Mouse (Mus musculus) limb, embryonic 14.5 days (tissue): Measurements from ENCODE around the gene Iqsec1. TPM values are rescaled to one million over a fixed set of nuclear protein-coding genes. Genes with fewer than 3 reads are reported as not detected.

Experiments used
- ATAC-seq: fragments of 200-750 bp; cut with Nextera tagmentation; 2 replicates; pipeline ENCODE4 v1.8.0; 2017; ENCODE audit warnings: low read depth, moderate number of reproducible peaks, moderate TSS enrichment; ENCODE audit not compliant: low FRiP score
- DNase-seq: peaks from one replicate; pipeline ENCODE4 v3.0.0-alpha.2; 2015; ENCODE audit warnings: low spot score
- H3K27ac ChIP-seq: fragments of 300-500 bp; sonication (generic); replicated peaks from 2 replicates; pipeline ENCODE4 v1.5.1; 2014; ENCODE audit warnings: low read depth, mild to moderate bottlenecking, low read length, moderate library complexity, mixed read lengths
- H3K27me3 ChIP-seq: fragments of 300-500 bp; sonication (generic); 2 replicates; pipeline ENCODE4 v1.6.1; 2014; ENCODE audit warnings: low read length, mixed read lengths; ENCODE audit not compliant: control insufficient read depth, insufficient read depth
- H3K36me3 ChIP-seq: fragments of 300-500 bp; sonication (generic); 2 replicates; pipeline ENCODE4 v1.6.1; 2014; ENCODE audit warnings: mild to moderate bottlenecking, low read length, moderate library complexity, mixed read lengths; ENCODE audit not compliant: control insufficient read depth, insufficient read depth
- H3K4me1 ChIP-seq: fragments of 300-500 bp; sonication (generic); 2 replicates; pipeline ENCODE4 v1.6.1; 2014; ENCODE audit warnings: antibody characterized with exemption, low read length, mixed read lengths; ENCODE audit not compliant: control insufficient read depth, insufficient read depth
- H3K4me2 ChIP-seq: fragments of 300-500 bp; sonication (generic); replicated peaks from 2 replicates; pipeline ENCODE4 v1.6.1; 2014; ENCODE audit warnings: low read depth, mild to moderate bottlenecking, low read length, moderate library complexity; ENCODE audit not compliant: severe bottlenecking
- H3K4me3 ChIP-seq: fragments of 300-500 bp; sonication (generic); replicated peaks from 2 replicates; pipeline ENCODE4 v1.5.1; 2014; ENCODE audit warnings: low read length
- H3K9ac ChIP-seq: fragments of 300-500 bp; sonication (generic); 2 replicates; pipeline ENCODE4 v1.6.1; 2014; ENCODE audit warnings: mild to moderate bottlenecking, low read depth, low read length, moderate library complexity; ENCODE audit not compliant: severe bottlenecking
- H3K9me3 ChIP-seq: fragments of 300-500 bp; sonication (generic); 2 replicates; pipeline ENCODE4 v1.6.1; 2016; ENCODE audit warnings: low read length; ENCODE audit not compliant: control insufficient read depth
- POLR2A ChIP-seq: fragments of 200-500 bp; IDR thresholded peaks from 2 replicates; pipeline ENCODE4 v1.8.0; 2012; ENCODE audit warnings: inconsistent platforms, mild to moderate bottlenecking, moderate library complexity, borderline replicate concordance; ENCODE audit not compliant: insufficient read depth, insufficient read length; ENCODE audit errors: extremely low read depth
- WGBS: fragments of 180-500 bp; shearing (Covaris S2); extraction: QIAGEN DNeasy Blood & Tissue Kit; methylation state at CpG from one replicate; pipeline ENCODE4 v1.1.7; 2014; 5-methylcytosine and 5-hydroxymethylcytosine counted together
- polyA plus RNA-seq, 2 experiments: library from polyadenylated mRNA; depleted of rRNA in 1 of 2; stranded (reverse) in 1 of 2; unstranded in 1 of 2; fragments of >200 nt; fragmentation: Nextera tagmentation in 1 of 2; extraction: Ambion mirVana in 1 of 2; gene quantifications; 2 replicates each; pipeline versions ENCODE4 v1.2.1 to v1.2.3; 2012 to 2014

The Iqsec1 gene
- polyA plus RNA-seq, 2 experiments, result 17.3 to 58.2 TPM

GRCm38 (mm10) chr6:90689500-90689899 is 299.0 kb downstream of the Iqsec1 start:
- Histone ChIP-seq H3K4me1 (peaks cover 3% of the 10 kb centered on the region; the same call in 1 of the 2 replicates), H3K9ac (no peak overlapping the region), H3K9me3 (no peaks in the 10 kb centered on the region), H3K4me2 (no peak overlapping the region), H3K4me3 (no peak overlapping the region), H3K27me3 (no peaks in the 10 kb centered on the region), H3K36me3 (peaks cover 71% of the 10 kb centered on the region), H3K27ac (no peak overlapping the region)
- ATAC-seq (no peak), DNase-seq (no peak)
- WGBS, result 91% methylated on average over 10 of the region's 10 CpGs
- TF ChIP-seq POLR2A, result no peak

DNA sequence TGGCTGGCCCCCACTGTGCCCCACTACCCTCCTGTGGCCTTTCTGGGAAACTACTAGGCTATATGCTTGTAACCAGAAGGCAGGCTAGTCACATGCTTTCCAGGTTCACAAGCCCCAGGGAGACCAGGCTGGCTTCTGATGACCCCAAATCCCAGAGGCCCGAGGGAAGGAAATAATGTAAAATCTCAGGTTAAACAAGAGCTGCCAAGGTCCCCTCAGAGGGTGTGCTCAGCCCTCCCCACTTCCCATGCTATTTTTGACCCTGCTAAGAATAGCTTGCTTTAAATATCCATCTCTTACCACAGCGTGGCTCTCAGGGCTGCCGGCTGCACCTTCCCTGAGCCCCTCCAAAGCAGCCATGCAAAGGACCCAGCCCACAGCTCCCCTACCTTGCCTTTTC is 299.7 kb downstream of the Iqsec1 start:
- 64% methylated on average over 3 of the region's 3 CpGs for WGBS
- TF ChIP-seq POLR2A, result no peak
- H3K27me3 ChIP-seq, result no peaks in the 10 kb centered on the region
- H3K36me3 ChIP-seq, result peaks cover 65% of the 10 kb centered on the region
- ATAC-seq, result no peak
- no peak overlapping the region for H3K27ac ChIP-seq
- no peaks in the 10 kb centered on the region for H3K9me3 ChIP-seq
- peaks cover 3% of the 10 kb centered on the region; the same call in 1 of the 2 replicates for H3K4me1 ChIP-seq
- no peak overlapping the region for H3K4me2 ChIP-seq
- no peak for DNase-seq
- H3K4me3 ChIP-seq, result no peak overlapping the region
- no peak overlapping the region for H3K9ac ChIP-seq

DNA sequence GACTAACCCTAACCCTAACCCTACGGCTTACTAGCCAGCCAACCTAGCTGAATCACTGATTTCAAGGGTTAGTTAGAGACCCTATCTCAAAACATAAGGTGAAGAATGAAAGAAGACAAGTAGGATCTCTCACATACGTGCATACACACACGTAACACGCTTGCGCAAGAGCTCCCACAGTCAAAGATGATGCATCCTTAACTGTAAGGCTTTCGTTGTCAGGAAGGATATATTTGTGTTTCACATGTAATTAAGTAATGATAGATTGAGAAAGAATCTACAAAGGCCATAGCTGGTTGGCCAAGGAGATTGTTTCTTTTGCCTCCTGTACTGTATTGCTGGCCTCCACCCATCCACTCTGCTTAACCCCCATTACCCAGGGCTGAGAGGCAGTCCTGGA is 300.5 kb downstream of the Iqsec1 start:
- DNase-seq, result no peak
- Histone ChIP-seq H3K9me3 (no peaks in the 10 kb centered on the region), H3K4me1 (peaks cover 3% of the 10 kb centered on the region; the same call in 1 of the 2 replicates), H3K4me2 (no peak overlapping the region), H3K27me3 (no peaks in the 10 kb centered on the region), H3K4me3 (no peak overlapping the region), H3K9ac (no peak overlapping the region), H3K36me3 (peaks cover 63% of the 10 kb centered on the region), H3K27ac (no peak overlapping the region)
- no peak for TF ChIP-seq POLR2A
- 98% methylated on average over 6 of the region's 6 CpGs for WGBS
- ATAC-seq, result no peak

DNA sequence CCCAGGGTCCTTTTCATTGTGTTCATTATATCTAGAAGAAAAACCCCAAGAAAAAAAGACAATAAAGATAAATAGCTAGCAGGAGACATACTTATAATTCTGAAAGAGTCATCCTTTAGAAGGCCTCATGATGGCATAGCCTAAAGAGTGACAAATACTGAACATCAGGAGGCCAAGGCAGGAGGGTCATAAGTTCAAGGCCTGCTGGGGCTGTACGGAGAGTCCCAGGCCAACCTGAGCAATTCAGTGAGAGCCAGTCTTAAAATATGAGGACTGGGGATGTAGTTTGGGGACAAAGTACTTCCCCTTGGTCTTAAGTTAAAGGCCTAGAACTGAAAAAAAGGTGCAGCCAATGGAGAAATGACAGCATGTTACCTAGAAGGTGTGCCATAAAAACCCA is 301.7 kb downstream of the Iqsec1 start:
- no peaks in the 10 kb centered on the region for H3K27me3 ChIP-seq
- TF ChIP-seq POLR2A, result no peak
- H3K4me1 ChIP-seq, result peaks cover 3% of the 10 kb centered on the region; the same call in 1 of the 2 replicates
- H3K4me3 ChIP-seq, result no peak overlapping the region
- 88% methylated on average over 1 of the region's 1 CpGs for WGBS
- H3K4me2 ChIP-seq, result no peak overlapping the region
- H3K9ac ChIP-seq, result no peak overlapping the region
- peaks cover 51% of the 10 kb centered on the region for H3K36me3 ChIP-seq
- no peaks in the 10 kb centered on the region for H3K9me3 ChIP-seq
- no peak overlapping the region for H3K27ac ChIP-seq
- DNase-seq (no peak), ATAC-seq (no peak)

GRCm38 (mm10) chr6:90683831-90684532 is 304.5 kb downstream of the Iqsec1 start:
- Histone ChIP-seq H3K4me1 (peaks cover 3% of the 10 kb centered on the region; the same call in 1 of the 2 replicates), H3K27ac (no peak overlapping the region)
- ATAC-seq, result no peak

More at GRCm38 (mm10) chr6:90683831-90684532, 304.5 kb downstream of the Iqsec1 start:
- Histone ChIP-seq H3K27me3 (no peaks in the 10 kb centered on the region), H3K36me3 (peaks cover 45% of the 10 kb centered on the region), H3K9ac (no peak overlapping the region), H3K9me3 (no peaks in the 10 kb centered on the region), H3K4me3 (no peak overlapping the region), H3K4me2 (no peak overlapping the region)
- DNase-seq, result no peak
- TF ChIP-seq POLR2A, result no peak
- 82% methylated on average over 3 of the region's 3 CpGs for WGBS
